ENCODE assay signal across 8 mouse cellular contexts in genomic region chr11:97432015-97432414, GRCm38 (mm10). TPM values are rescaled to one million over a fixed set of nuclear protein-coding genes. Genes with fewer than 3 reads are reported as not detected.
DNase-seq lines count a peak whose midpoint lies in the region; TF ChIP-seq lines count a peak whose summit lies in the region.

No protein-coding gene starts in this region.

- H3K27ac ChIP-seq in gastrocnemius, adult 2 months, result no peak overlapping the region
- H3K27ac ChIP-seq in thymus, adult 2 months (ENCODE audit: control insufficient read depth, insufficient read depth, low read length), result no peak overlapping the region
- H3K27ac ChIP-seq in liver, adult 2 months (replicated peaks; ENCODE audit: insufficient read depth, low read depth, low read length), result no peak overlapping the region

- H3K36me3 ChIP-seq in thymus, adult 2 months (ENCODE audit: control insufficient read depth, insufficient read depth, low read length), result no peaks in the 10 kb centered on the region
- H3K36me3 ChIP-seq in liver, adult 2 months (ENCODE audit: control insufficient read depth, insufficient read depth, low read length), result no peaks in the 10 kb centered on the region

- peak; percentile 77 for DNase-seq in gastrocnemius, adult 2 months
- DNase-seq in gastrocnemius, adult 8-10 months (ENCODE audit: low spot score in 2 of 2), result no peak
- peak; percentile 57 for DNase-seq in thymus, adult 2 months
- DNase-seq in thymus, adult 18-20 months, result no peak
- peak; percentile 82 to 85 for DNase-seq in cerebellum, postnatal 14 days
- no peak for DNase-seq in liver, adult 2 months (ENCODE audit: extremely low read depth, low read depth, low spot score)
- DNase-seq in skeletal muscle tissue, adult 2 months (ENCODE audit: low read depth, low spot score), result peak; percentile 62
- DNase-seq in layer of hippocampus, adult 9-10 months (ENCODE audit: low spot score), result no peak

- H3K27me3 ChIP-seq in thymus, adult 2 months (ENCODE audit: control insufficient read depth, insufficient read depth, low read length), result no peaks in the 10 kb centered on the region
- H3K27me3 ChIP-seq in liver, adult 2 months (ENCODE audit: control insufficient read depth, insufficient read depth, low read length), result no peaks in the 10 kb centered on the region

- no peak for TF ChIP-seq POLR2A in thymus, adult 2 months (IDR thresholded peaks at IDR 0.05; ENCODE audit: control insufficient read depth, extremely low read depth, insufficient read depth, low read length, poor library complexity)
- no peak for TF ChIP-seq POLR2A in liver, adult 2 months (IDR thresholded peaks at IDR 0.05; ENCODE audit: extremely low read depth, insufficient read depth, low read length)

- intact Hi-C loops in gastrocnemius, adult 2 months (cut with DNase I), result loop anchor here (1.0 to 2.0 kb wide), 2 partner anchors 23 to 37 kb away; no protein-coding TSS in a partner anchor

- TF ChIP-seq CTCF in gastrocnemius, adult 2 months (IDR thresholded peaks at IDR 0.05), result peak; percentile 98
- TF ChIP-seq CTCF in thymus, adult 2 months (IDR thresholded peaks at IDR 0.05; ENCODE audit: borderline replicate concordance, control insufficient read depth, extremely low read depth, insufficient read depth, low read length, poor library complexity), result peak; percentile 89
- peak; percentile 99 for TF ChIP-seq CTCF in liver, adult 2 months (IDR thresholded peaks at IDR 0.05; ENCODE audit: low read depth, low read length)

- H3K9ac ChIP-seq in liver, adult 2 months (ENCODE audit: low read depth, low read length), result no peak overlapping the region

- 15% methylated on average over 3 of the region's 3 CpGs for WGBS in thymus, adult 2 months
- 10% methylated on average over 3 of the region's 3 CpGs for WGBS in liver, adult 2 months

- peaks cover 5% of the 10 kb centered on the region; the same call in 1 of the 2 replicates for H3K79me2 ChIP-seq in liver, adult 2 months (ENCODE audit: control insufficient read depth, insufficient read depth, low read length)

- peaks cover 37% of the 10 kb centered on the region for H3K4me1 ChIP-seq in thymus, adult 2 months (replicated peaks; ENCODE audit: control insufficient read depth, insufficient read depth, low read length)
- peaks cover 16% of the 10 kb centered on the region for H3K4me1 ChIP-seq in liver, adult 2 months (ENCODE audit: control insufficient read depth, insufficient read depth, low read length)

- no peak overlapping the region for H3K4me3 ChIP-seq in gastrocnemius, adult 2 months
- H3K4me3 ChIP-seq in thymus, adult 2 months (ENCODE audit: control insufficient read depth, insufficient read depth, low read length), result no peak overlapping the region
- no peak overlapping the region for H3K4me3 ChIP-seq in liver, adult 2 months (ENCODE audit: insufficient read depth, low read depth, low read length)

RNA-seq across cellular contexts. Expression of gene Arhgap23, which starts 16.7 kb away (rescaled TPM):
- total RNA-seq in gastrocnemius, adult 2 months (2021), result 1 to 10 TPM; 5.9 to 7.5 TPM
- 1 to 10 TPM; 3.4 to 5.2 (median 4.5) TPM for total RNA-seq in gastrocnemius, adult 8-10 months (2022)
- 13.3 and 18.0 TPM in 2 replicates for polyA plus RNA-seq in thymus, adult 2 months (2012; rRNA removed)
- total RNA-seq in liver, adult 2 months (2014; rRNA removed), result 2.8 and 4.5 TPM in 2 replicates
- polyA plus RNA-seq in liver, adult 2 months (2012; rRNA removed), result 11.3 and 13.6 TPM in 2 replicates

Comparison
In these comparisons a context has a peak if more than half of its experiments do, and no peak if none do; other contexts are left out.
1. DNase-seq: peak in gastrocnemius, adult 2 months (single experiment), thymus, adult 2 months (single experiment), cerebellum, postnatal 14 days (2 of 2) and skeletal muscle tissue, adult 2 months (single experiment); none in gastrocnemius, adult 8-10 months (0 of 2), thymus, adult 18-20 months (0 of 2), liver, adult 2 months (single experiment) and layer of hippocampus, adult 9-10 months (single experiment).
2. Peak in every context shown above with its lines, with median percentiles within 50 percentile points of each other: CTCF ChIP-seq.